8 mouse cellular contexts compared by ENCODE assay signal in genomic region chr14:55918240-55919082, GRCm38 (mm10). TPM values are rescaled to one million over a fixed set of nuclear protein-coding genes. Genes with fewer than 3 reads are reported as not detected.
DNase-seq lines count a peak whose midpoint lies in the region; ATAC-seq lines count a peak whose summit lies in the region.

No protein-coding gene starts in this region.

- WGBS in intestine, embryonic 16.5 days: 20% methylated on average over 14 of the region's 14 CpGs
- WGBS in midbrain, embryonic 15.5 days: 41% methylated on average over 14 of the region's 14 CpGs

- H3K9me3 ChIP-seq in intestine, embryonic 16.5 days (ENCODE audit: control insufficient read depth, low read length): no peaks in the 10 kb centered on the region
- H3K9me3 ChIP-seq in midbrain, embryonic 15.5 days: no peaks in the 10 kb centered on the region

- H3K27ac ChIP-seq in intestine, embryonic 16.5 days (ENCODE audit: low read length): no peak overlapping the region
- no peak overlapping the region for H3K27ac ChIP-seq in midbrain, embryonic 15.5 days

- no peaks in the 10 kb centered on the region for H3K4me1 ChIP-seq in intestine, embryonic 16.5 days (ENCODE audit: control insufficient read depth, insufficient read depth, low read length)
- peaks cover 4% of the 10 kb centered on the region; the same call in 1 of the 2 replicates for H3K4me1 ChIP-seq in midbrain, embryonic 15.5 days

- H3K36me3 ChIP-seq in intestine, embryonic 16.5 days (ENCODE audit: control insufficient read depth, insufficient read depth, low read length): no peaks in the 10 kb centered on the region
- H3K36me3 ChIP-seq in midbrain, embryonic 15.5 days (replicated peaks): no peaks in the 10 kb centered on the region

- no peak overlapping the region for H3K4me2 ChIP-seq in intestine, embryonic 16.5 days (ENCODE audit: low read depth, low read length)
- peak overlapping the region; percentile 42 for H3K4me2 ChIP-seq in midbrain, embryonic 15.5 days

- H3K4me3 ChIP-seq in intestine, embryonic 16.5 days (ENCODE audit: low read length): no peak overlapping the region
- H3K4me3 ChIP-seq in midbrain, embryonic 15.5 days: no peak overlapping the region

- 0 out of 2 replicates have a peak overlapping the region, but pooled peaks have one; percentile 20 for H3K9ac ChIP-seq in intestine, embryonic 16.5 days (ENCODE audit: low read depth, low read length)
- H3K9ac ChIP-seq in midbrain, embryonic 15.5 days: no peak overlapping the region

- no peaks in the 10 kb centered on the region for H3K27me3 ChIP-seq in intestine, embryonic 16.5 days (replicated peaks; ENCODE audit: control insufficient read depth, insufficient read depth, low read length)
- H3K27me3 ChIP-seq in midbrain, embryonic 15.5 days (replicated peaks): no peaks in the 10 kb centered on the region

- DNase-seq in ovary, adult 18-20 months (ENCODE audit: low spot score): peak; percentile 20
- DNase-seq in ovary, postnatal 10 days (ENCODE audit: low spot score): no peak
- peak; percentile 70 to 85 for DNase-seq in cerebellum, postnatal 36 days
- peak; percentile 40 to 50 for DNase-seq in gastrocnemius, adult 8-10 months (ENCODE audit: low spot score in 2 of 2)
- peak; percentile 78 for DNase-seq in left cerebral cortex, postnatal 4 days
- DNase-seq in spleen, postnatal 36 days (ENCODE audit: low spot score in 2 of 2): peak; percentile 59 to 68

- ATAC-seq in intestine, embryonic 16.5 days: peak; percentile 86
- peak; percentile 88 for ATAC-seq in midbrain, embryonic 15.5 days (replicated peaks)

- intact Hi-C loops in left cerebral cortex, postnatal 4 days (cut with DNase I): no loop called here

RNA-seq across cellular contexts. Expression of gene Sdr39u1, which starts 18.4 kb away (rescaled TPM):
- total RNA-seq in gastrocnemius, adult 8-10 months (2022): 100 to 1,000 TPM; 137 to 151 (median 145) TPM
- polyA plus RNA-seq in intestine, embryonic 16.5 days (2015; fragmentation: Nextera tagmentation; extraction: Ambion mirVana): 85.2 and 89.2 TPM in 2 replicates
- total RNA-seq in left cerebral cortex, postnatal 4 days (2021): 10 to 100 TPM; 63.1 to 75.9 TPM
- polyA plus RNA-seq in midbrain, embryonic 15.5 days (2015; fragmentation: Nextera tagmentation; extraction: Ambion mirVana): 169 and 175 TPM in 2 replicates

RNA-seq across cellular contexts. Expression of gene Cma1, which starts 26.0 kb away (rescaled TPM):
- 1 to 10 TPM in 3 of 4 experiments, under 1 TPM in 1; 0.99 to 5.3 (median 1.8) TPM for total RNA-seq in gastrocnemius, adult 8-10 months (2022)
- 4.1 and 5.7 TPM in 2 replicates for polyA plus RNA-seq in intestine, embryonic 16.5 days (2015; fragmentation: Nextera tagmentation; extraction: Ambion mirVana)
- 10 to 100 TPM in 1 of 2 experiments, 1 to 10 TPM in 1; 9.8 to 12.4 TPM for total RNA-seq in left cerebral cortex, postnatal 4 days (2021)
- polyA plus RNA-seq in midbrain, embryonic 15.5 days (2015; fragmentation: Nextera tagmentation; extraction: Ambion mirVana): 0.37 and 1.6 TPM in 2 replicates

RNA-seq across cellular contexts. Expression of gene Cma2, which starts 32.3 kb away (rescaled TPM):
- not detected for total RNA-seq in gastrocnemius, adult 8-10 months (2022)
- not detected in 2 replicates for polyA plus RNA-seq in intestine, embryonic 16.5 days (2015; fragmentation: Nextera tagmentation; extraction: Ambion mirVana)
- total RNA-seq in left cerebral cortex, postnatal 4 days (2021): not detected
- polyA plus RNA-seq in midbrain, embryonic 15.5 days (2015; fragmentation: Nextera tagmentation; extraction: Ambion mirVana): not detected in 2 replicates

RNA-seq across cellular contexts. Expression of gene Khnyn, which starts 33.7 kb away (rescaled TPM):
- total RNA-seq in gastrocnemius, adult 8-10 months (2022): 1 to 10 TPM; 4.4 to 6.3 (median 4.9) TPM
- 12.5 and 13.6 TPM in 2 replicates for polyA plus RNA-seq in intestine, embryonic 16.5 days (2015; fragmentation: Nextera tagmentation; extraction: Ambion mirVana)
- 10 to 100 TPM; 12.5 to 13.4 TPM for total RNA-seq in left cerebral cortex, postnatal 4 days (2021)
- 10.9 and 11.4 TPM in 2 replicates for polyA plus RNA-seq in midbrain, embryonic 15.5 days (2015; fragmentation: Nextera tagmentation; extraction: Ambion mirVana)

RNA-seq across cellular contexts. Expression of gene Cbln3, which starts 34.3 kb away (rescaled TPM):
- not detected for total RNA-seq in gastrocnemius, adult 8-10 months (2022)
- polyA plus RNA-seq in intestine, embryonic 16.5 days (2015; fragmentation: Nextera tagmentation; extraction: Ambion mirVana): 0.17 and 0.27 TPM in 2 replicates
- under 1 TPM; 0.44 to 0.74 TPM for total RNA-seq in left cerebral cortex, postnatal 4 days (2021)
- polyA plus RNA-seq in midbrain, embryonic 15.5 days (2015; fragmentation: Nextera tagmentation; extraction: Ambion mirVana): 0.19 and 0.20 TPM in 2 replicates
